Mouse (Mus musculus) heart, embryonic 16.5 days (tissue): Measurements from ENCODE around the gene Rarb. TPM values are rescaled to one million over a fixed set of nuclear protein-coding genes. Genes with fewer than 3 reads are reported as not detected.

Source experiments
- ATAC-seq: fragments of 200-750 bp; cut with Nextera tagmentation; replicated peaks from 2 replicates; pipeline ENCODE4 v1.8.0; 2017; ENCODE audit warnings: moderate number of reproducible peaks; ENCODE audit not compliant: insufficient read depth, low FRiP score; ENCODE audit errors: extremely low read depth
- H3K27ac ChIP-seq: fragments of 300-500 bp; sonication (generic); 2 replicates; pipeline ENCODE4 v1.5.1; 2014; ENCODE audit warnings: mild to moderate bottlenecking, low read length, control low read depth, moderate library complexity
- H3K27me3 ChIP-seq: fragments of 300-500 bp; sonication (generic); 2 replicates; pipeline ENCODE4 v1.6.1; 2014; ENCODE audit warnings: low read length, mixed read lengths; ENCODE audit not compliant: control insufficient read depth, insufficient read depth
- H3K36me3 ChIP-seq: fragments of 300-500 bp; sonication (generic); 2 replicates; pipeline ENCODE4 v1.6.1; 2014; ENCODE audit not compliant: control insufficient read depth, insufficient read depth
- H3K4me1 ChIP-seq: fragments of 300-500 bp; sonication (generic); 2 replicates; pipeline ENCODE4 v1.6.1; 2014; ENCODE audit warnings: low read length, mixed read lengths; ENCODE audit not compliant: control insufficient read depth, insufficient read depth
- H3K4me2 ChIP-seq: fragments of 300-500 bp; sonication (generic); 2 replicates; pipeline ENCODE4 v1.6.1; 2014; ENCODE audit warnings: low read depth, mild to moderate bottlenecking, control low read depth, low read length
- H3K4me3 ChIP-seq: fragments of 300-500 bp; sonication (generic); 2 replicates; pipeline ENCODE4 v1.5.1; 2014; ENCODE audit warnings: mild to moderate bottlenecking, control low read depth, low read length
- H3K9ac ChIP-seq: fragments of 300-500 bp; sonication (generic); 2 replicates; pipeline ENCODE4 v1.6.1; 2014; ENCODE audit warnings: low read length, control low read depth
- H3K9me3 ChIP-seq: fragments of 300-500 bp; sonication (generic); replicated peaks from 2 replicates; pipeline ENCODE4 v1.6.1; 2016; ENCODE audit warnings: low read length; ENCODE audit not compliant: control insufficient read depth
- WGBS: fragments of 180-500 bp; shearing (Covaris S2); extraction: QIAGEN DNeasy Blood & Tissue Kit; methylation state at CpG from one replicate; pipeline ENCODE4 v1.1.7; 2014; 5-methylcytosine and 5-hydroxymethylcytosine counted together
- polyA plus RNA-seq: library from polyadenylated mRNA; unstranded; fragments of >200 nt; fragmentation: Nextera tagmentation; extraction: Ambion mirVana; gene quantifications from 2 replicates; pipeline ENCODE4 v1.2.1, GENCODE M21; 2015

Gene Rarb
- polyA plus RNA-seq, 1 experiment from 2014 or later, result 11.8 TPM

GRCm38 (mm10) chr14:16405187-16405586 is 413.8 kb downstream of the Rarb start:
- ATAC-seq, result no peak
- H3K27ac ChIP-seq, result no peak overlapping the region
- H3K4me2 ChIP-seq, result no peak overlapping the region
- H3K4me1 ChIP-seq, result no peaks in the 10 kb centered on the region
- no peaks in the 10 kb centered on the region for H3K27me3 ChIP-seq
- WGBS, result 89% methylated on average over 4 of the region's 4 CpGs
- H3K9ac ChIP-seq, result no peak overlapping the region
- peaks cover 19% of the 10 kb centered on the region for H3K36me3 ChIP-seq
- no peaks in the 10 kb centered on the region for H3K9me3 ChIP-seq
- no peak overlapping the region for H3K4me3 ChIP-seq

GRCm38 (mm10) chr14:16384783-16385182 is 434.2 kb downstream of the Rarb start:
- H3K4me2 ChIP-seq, result no peak overlapping the region
- no peaks in the 10 kb centered on the region for H3K27me3 ChIP-seq
- peaks cover 7% of the 10 kb centered on the region for H3K4me1 ChIP-seq
- no peak overlapping the region for H3K9ac ChIP-seq
- WGBS, result 23% methylated on average over 1 of the region's 1 CpGs
- H3K4me3 ChIP-seq, result no peak overlapping the region
- H3K36me3 ChIP-seq, result peaks cover 3% of the 10 kb centered on the region; the same call in 1 of the 2 replicates
- H3K9me3 ChIP-seq, result no peaks in the 10 kb centered on the region
- ATAC-seq, result no peak
- no peak overlapping the region for H3K27ac ChIP-seq
